Mouse (Mus musculus) brain, embryonic 14.5 days (tissue): Measurements from ENCODE around the gene Thap4.

Experiments
- CTCF ChIP-seq: fragments of 200-500 bp; IDR thresholded peaks from 2 replicates; pipeline ENCODE4 v1.5.1; 2012; ENCODE audit warnings: inconsistent platforms, mild to moderate bottlenecking, moderate library complexity, borderline replicate concordance; ENCODE audit not compliant: insufficient read depth, insufficient read length; ENCODE audit errors: extremely low read depth
- POLR2A ChIP-seq: fragments of 200-500 bp; IDR thresholded peaks from 2 replicates; pipeline ENCODE4 v1.6.1; 2012; ENCODE audit warnings: mild to moderate bottlenecking, inconsistent platforms, borderline replicate concordance; ENCODE audit not compliant: poor library complexity, insufficient read depth, insufficient read length, severe bottlenecking; ENCODE audit errors: extremely low read depth

GRCm38 (mm10) chr1:93693943-93694342 is 60.7 kb downstream of the Thap4 start:
- no peak for TF ChIP-seq CTCF
- no peak for TF ChIP-seq POLR2A
